Mouse (Mus musculus) heart, postnatal 14 days (tissue): ENCODE results near the gene Colgalt1. TPM values are rescaled to one million over a fixed set of nuclear protein-coding genes. Genes with fewer than 3 reads are reported as not detected.

ENCODE experiments used
- DNase-seq, 2 experiments: peaks; one replicate each; pipeline ENCODE4 v3.0.0; 2021 to 2022
- intact Hi-C: fragments of 180-260 bp; cut with DNase I; formaldehyde crosslinking; loops from one replicate; pipeline ENCODE4 v1.15.1; 2025
- total RNA-seq, 2 experiments: library from RNA; stranded (reverse); gene quantifications; 2 replicates each; pipeline ENCODE4 v1.2.3; 2021

The Colgalt1 gene
- total RNA-seq, 2 experiments from 2014 or later = 44.1 TPM

GRCm38 (mm10) chr8:71588762-71589161 is 22.0 kb upstream of the Colgalt1 start:
- intact Hi-C loops = no loop called here
- no peak for DNase-seq

- no peak for DNase-seq
- intact Hi-C loops = no loop called here
Observed at GRCm38 (mm10) chr8:71591017-71591416, 19.8 kb upstream of the Colgalt1 start.

GRCm38 (mm10) chr8:71591471-71592373 is 19.1 kb upstream of the Colgalt1 start, which contains the start of gene Pgls:
Gene Pgls (plus strand): TSS chr8:71592176.
- DNase-seq = peak; percentile 96 to 98
- intact Hi-C loops = no loop called here

- intact Hi-C loops = no loop called here
- DNase-seq = peak; percentile 80 to 82
Observed at GRCm38 (mm10) chr8:71592374-71593170, 18.2 kb upstream of the Colgalt1 start.

- no peak for DNase-seq
- intact Hi-C loops = no loop called here
Observed at GRCm38 (mm10) chr8:71593556-71594323, 17.1 kb upstream of the Colgalt1 start.

- intact Hi-C loops = no loop called here
- no peak for DNase-seq
Observed at GRCm38 (mm10) chr8:71594324-71594722, 16.5 kb upstream of the Colgalt1 start.

- intact Hi-C loops = loop anchor here (1.0 to 5.0 kb wide), 3 partner anchors 35 to 154 kb away; no protein-coding TSS in a partner anchor
- peak; percentile 93 to 96 for DNase-seq
Observed at GRCm38 (mm10) chr8:71595862-71596261, 14.9 kb upstream of the Colgalt1 start.

- intact Hi-C loops = loop anchor here (1.0 to 5.0 kb wide), 3 partner anchors 35 to 154 kb away; no protein-coding TSS in a partner anchor
- DNase-seq = no peak
Observed at GRCm38 (mm10) chr8:71596384-71596783, 14.4 kb upstream of the Colgalt1 start.

GRCm38 (mm10) chr8:71596798-71597197 is 14.0 kb upstream of the Colgalt1 start:
- intact Hi-C loops = loop anchor here (1.0 to 5.0 kb wide), 3 partner anchors 35 to 154 kb away; no protein-coding TSS in a partner anchor
- no peak for DNase-seq

GRCm38 (mm10) chr8:71597451-71597850 is 13.3 kb upstream of the Colgalt1 start, which contains the start of gene Fam129c:
Gene Fam129c (plus strand): TSS chr8:71597648.
- DNase-seq = no peak
- intact Hi-C loops = loop anchor here (2.0 to 5.0 kb wide), 2 partner anchors 63 to 155 kb away; no protein-coding TSS in a partner anchor

- no peak for DNase-seq
- intact Hi-C loops = loop anchor here (5.0 kb wide), 1 partner anchor 156 kb away; no protein-coding TSS in a partner anchor
Observed at GRCm38 (mm10) chr8:71598375-71598774, 12.4 kb upstream of the Colgalt1 start.

- intact Hi-C loops = loop anchor here (5.0 kb wide), 1 partner anchor 157 kb away; no protein-coding TSS in a partner anchor
- no peak for DNase-seq
Observed at GRCm38 (mm10) chr8:71598841-71599240, 12.0 kb upstream of the Colgalt1 start.

- intact Hi-C loops = no loop called here
Observed at GRCm38 (mm10) chr8:71601939-71602665, 8.7 kb upstream of the Colgalt1 start.

GRCm38 (mm10) chr8:71602666-71603334 is 8.0 kb upstream of the Colgalt1 start:
- intact Hi-C loops = no loop called here
- DNase-seq = peak; percentile 44 to 63

More at GRCm38 (mm10) chr8:71601939-71602665, 8.7 kb upstream of the Colgalt1 start:
- no peak for DNase-seq

- intact Hi-C loops = no loop called here
- DNase-seq = no peak
Observed at GRCm38 (mm10) chr8:71604021-71604420, 6.8 kb upstream of the Colgalt1 start.

GRCm38 (mm10) chr8:71612141-71612540 is 1.3 kb downstream of the Colgalt1 start:
- no peak for DNase-seq
- intact Hi-C loops = loop anchor here (2.0 to 5.0 kb wide), 2 partner anchors 15 to 50 kb away; no protein-coding TSS in a partner anchor

- intact Hi-C loops = loop anchor here (2.0 to 5.0 kb wide), 2 partner anchors 13 to 49 kb away; no protein-coding TSS in a partner anchor
- DNase-seq = no peak
Observed at GRCm38 (mm10) chr8:71613418-71613817, 2.6 kb downstream of the Colgalt1 start.

GRCm38 (mm10) chr8:71619786-71620185 is 9.0 kb downstream of the Colgalt1 start:
- DNase-seq = no peak

More at GRCm38 (mm10) chr8:71619786-71620185, 9.0 kb downstream of the Colgalt1 start:
- intact Hi-C loops = no loop called here
